Mouse (Mus musculus) embryonic facial prominence, embryonic 13.5 days (tissue): ENCODE measurements around the gene Ralgapb. TPM values are rescaled to one million over a fixed set of nuclear protein-coding genes. Genes with fewer than 3 reads are reported as not detected.
A peak's percentile ranks its signal among the peaks of the same experiment; 100 is the strongest.

ENCODE experiments used
- ATAC-seq: fragments of 200-750 bp; cut with Nextera tagmentation; 2 replicates; pipeline ENCODE4 v1.8.0; 2017; ENCODE audit warnings: low read depth; ENCODE audit not compliant: insufficient number of reproducible peaks, insufficient read depth, low FRiP score, low TSS enrichment
- H3K27ac ChIP-seq: fragments of 300-500 bp; sonication (generic); 2 replicates; pipeline ENCODE4 v1.5.1; 2015; ENCODE audit warnings: moderate library complexity, mild to moderate bottlenecking, inconsistent platforms
- H3K27me3 ChIP-seq: fragments of 300-500 bp; sonication (generic); 2 replicates; pipeline ENCODE4 v1.6.1; 2015; ENCODE audit warnings: mild to moderate bottlenecking, inconsistent platforms
- H3K36me3 ChIP-seq: fragments of 300-500 bp; sonication (generic); 2 replicates; pipeline ENCODE4 v1.6.1; 2015; ENCODE audit warnings: mild to moderate bottlenecking, inconsistent platforms
- H3K4me1 ChIP-seq: fragments of 300-500 bp; sonication (generic); 2 replicates; pipeline ENCODE4 v1.6.1; 2015; ENCODE audit warnings: inconsistent platforms
- H3K4me2 ChIP-seq: fragments of 300-500 bp; sonication (generic); 2 replicates; pipeline ENCODE4 v1.6.1; 2015; ENCODE audit warnings: moderate library complexity, mild to moderate bottlenecking, inconsistent platforms
- H3K4me3 ChIP-seq: fragments of 300-500 bp; sonication (generic); 2 replicates; pipeline ENCODE4 v1.5.1; 2015; ENCODE audit warnings: mild to moderate bottlenecking, inconsistent platforms
- H3K9ac ChIP-seq: fragments of 300-500 bp; sonication (generic); 2 replicates; pipeline ENCODE4 v1.6.1; 2015; ENCODE audit warnings: mild to moderate bottlenecking, inconsistent platforms
- H3K9me3 ChIP-seq: fragments of 300-500 bp; sonication (generic); 2 replicates; pipeline ENCODE4 v1.6.1; 2016; ENCODE audit warnings: inconsistent platforms
- WGBS: fragments of 180-500 bp; shearing (Covaris S2); methylation state at CpG from one replicate; pipeline ENCODE4 v1.1.7; 2015; ENCODE audit warnings: mixed read lengths; 5-methylcytosine and 5-hydroxymethylcytosine counted together
- polyA plus RNA-seq: library from polyadenylated mRNA; unstranded; fragments of >200 nt; fragmentation: Nextera tagmentation; extraction: Ambion mirVana; gene quantifications from 2 replicates; pipeline ENCODE4 v1.2.1, GENCODE M21; 2015

Gene Ralgapb
- polyA plus RNA-seq, 1 experiment from 2014 or later = 19.1 TPM

DNA sequence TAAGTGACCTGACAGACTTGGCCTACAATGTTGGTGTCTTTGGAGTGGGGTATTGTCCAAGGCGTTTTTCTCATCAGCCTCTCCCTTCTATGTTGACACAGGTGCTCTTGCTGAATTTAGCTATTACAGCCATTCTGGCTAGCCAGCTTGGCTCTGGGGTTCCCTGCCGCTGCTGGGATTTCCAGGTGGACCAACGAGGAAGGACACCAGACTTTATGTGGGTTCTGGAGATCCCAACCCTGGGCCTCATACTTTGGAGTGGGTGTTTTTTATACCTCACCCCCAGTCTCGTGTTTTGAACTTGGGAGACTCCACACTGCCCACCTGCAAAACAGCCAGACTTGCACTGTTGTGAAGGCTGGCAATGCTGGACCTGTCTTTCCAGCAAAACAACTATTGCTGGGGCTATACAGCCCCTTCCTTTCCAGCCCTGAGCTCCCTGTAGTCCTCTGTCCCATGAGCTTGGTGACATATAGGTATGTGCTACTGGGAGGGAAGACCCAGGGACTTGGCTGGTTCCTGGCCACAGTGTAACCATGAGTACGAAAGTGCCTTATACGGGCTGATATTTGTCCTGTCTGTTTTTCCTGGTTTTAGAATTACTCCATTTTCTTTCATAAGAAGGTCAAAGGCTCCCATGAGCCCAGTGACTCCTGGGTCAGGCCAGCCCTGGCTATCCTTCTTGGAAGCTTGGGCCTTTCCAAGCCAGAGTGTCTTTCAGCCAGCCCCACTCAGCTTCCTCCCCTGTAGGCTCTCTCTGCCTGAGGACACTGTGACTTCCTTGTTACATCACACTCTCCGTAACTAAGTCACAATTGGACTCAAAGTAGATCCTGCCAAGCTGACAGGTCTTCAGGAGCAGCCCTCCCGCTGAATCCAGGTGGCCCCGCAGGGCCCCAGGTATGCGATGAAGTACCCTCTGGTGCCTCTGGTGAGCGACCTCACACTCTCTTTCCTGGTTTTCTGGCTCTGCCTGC, 92.5 kb downstream of the Ralgapb start, which contains the start of gene Adig:
TSS of gene Adig (plus strand) at position 777 of the 977 bp plus-strand sequence.
- no peak within 1 kb of the TSS for H3K4me2 ChIP-seq
- 0 out of 2 replicates have a peak within 1 kb of the TSS, but pooled peaks have one; percentile 2 for H3K27ac ChIP-seq
- no peaks in the 10 kb centered on the region for H3K27me3 ChIP-seq
- H3K9me3 ChIP-seq = no peaks in the 10 kb centered on the region
- 73% methylated on average over 11 of the region's 11 CpGs for WGBS
- H3K4me3 ChIP-seq = no peak within 1 kb of the TSS
- peaks cover 17% of the 10 kb centered on the region for H3K36me3 ChIP-seq
- no peak for ATAC-seq
- H3K4me1 ChIP-seq = peaks cover 4% of the 10 kb centered on the region; the same call in 1 of the 2 replicates
- H3K9ac ChIP-seq = peak within 1 kb of the TSS; percentile 40; the same call in 1 of the 2 replicates

DNA sequence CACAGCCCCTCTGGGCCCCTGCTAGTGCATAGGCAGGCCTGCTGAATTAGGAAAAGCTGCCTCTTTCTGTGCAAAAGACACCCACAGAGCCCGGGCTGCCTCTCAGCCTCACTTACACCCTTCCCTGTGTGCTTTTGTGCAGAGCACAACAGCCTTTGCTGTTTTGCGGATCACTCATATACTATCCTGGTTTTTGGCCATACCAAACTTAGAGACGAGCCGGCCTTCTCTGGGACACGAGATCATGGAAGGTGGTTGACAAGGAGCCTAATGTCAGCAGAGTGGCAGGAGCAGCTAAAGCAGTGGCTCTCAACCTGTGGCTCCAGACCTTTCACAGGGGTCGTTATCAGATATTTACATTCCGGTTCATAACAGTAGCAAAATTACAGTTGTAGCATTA, 93.6 kb downstream of the Ralgapb start:
- no peak overlapping the region for H3K27ac ChIP-seq
- H3K4me2 ChIP-seq = no peak overlapping the region
- ATAC-seq = no peak
- H3K27me3 ChIP-seq = no peaks in the 10 kb centered on the region
- H3K36me3 ChIP-seq = peaks cover 8% of the 10 kb centered on the region
- H3K9ac ChIP-seq = peak overlapping the region; percentile 40; the same call in 1 of the 2 replicates
- no peak overlapping the region for H3K4me3 ChIP-seq
- H3K9me3 ChIP-seq = no peaks in the 10 kb centered on the region
- WGBS = 86% methylated on average over 7 of the region's 7 CpGs
- H3K4me1 ChIP-seq = peaks cover 4% of the 10 kb centered on the region; the same call in 1 of the 2 replicates

- no peaks in the 10 kb centered on the region for H3K9me3 ChIP-seq
- H3K27me3 ChIP-seq = no peaks in the 10 kb centered on the region
- H3K4me3 ChIP-seq = no peak overlapping the region
- H3K4me1 ChIP-seq = peaks cover 4% of the 10 kb centered on the region; the same call in 1 of the 2 replicates
- H3K36me3 ChIP-seq = peaks cover 3% of the 10 kb centered on the region; the same call in 1 of the 2 replicates
- ATAC-seq = no peak
- H3K9ac ChIP-seq = no peak overlapping the region
- no peak overlapping the region for H3K4me2 ChIP-seq
- no peak overlapping the region for H3K27ac ChIP-seq
- 59% methylated on average over 4 of the region's 4 CpGs for WGBS
Observed at GRCm38 (mm10) chr2:158503671-158504070, 94.0 kb downstream of the Ralgapb start.

GRCm38 (mm10) chr2:158506475-158506874, 96.8 kb downstream of the Ralgapb start:
- 74% methylated on average over 5 of the region's 5 CpGs for WGBS
- Histone ChIP-seq H3K9ac (no peak overlapping the region), H3K4me1 (peaks cover under 1% of the 10 kb centered on the region; the same call in 1 of the 2 replicates), H3K27me3 (no peaks in the 10 kb centered on the region), H3K27ac (no peak overlapping the region), H3K4me2 (no peak overlapping the region), H3K36me3 (no peaks in the 10 kb centered on the region), H3K4me3 (no peak overlapping the region), H3K9me3 (no peaks in the 10 kb centered on the region)
- ATAC-seq = no peak

DNA sequence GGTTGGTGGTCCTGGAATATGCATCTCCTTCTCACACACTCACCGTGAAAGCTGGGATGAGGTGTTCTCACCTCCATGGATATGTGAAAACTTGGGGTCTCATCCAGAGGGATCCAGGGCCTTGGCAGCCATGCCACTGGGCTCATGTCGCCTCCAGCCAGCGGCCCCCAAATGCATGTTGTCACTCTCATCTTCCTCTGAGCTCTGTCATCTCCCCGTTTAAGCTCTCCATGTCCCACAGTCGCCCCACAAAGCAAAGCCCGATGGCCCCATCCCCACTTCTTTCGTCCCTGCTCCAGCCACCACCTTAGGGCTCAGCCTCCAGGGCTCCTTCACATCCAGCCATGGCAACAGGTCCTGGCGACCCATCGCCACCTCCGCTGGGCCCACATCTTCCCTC, 97.4 kb downstream of the Ralgapb start:
- H3K9ac ChIP-seq = no peak overlapping the region
- ATAC-seq = no peak
- H3K9me3 ChIP-seq = no peaks in the 10 kb centered on the region
- H3K27me3 ChIP-seq = no peaks in the 10 kb centered on the region
- H3K27ac ChIP-seq = no peak overlapping the region
- no peak overlapping the region for H3K4me2 ChIP-seq
- H3K4me3 ChIP-seq = no peak overlapping the region
- 95% methylated on average over 10 of the region's 10 CpGs for WGBS
- no peaks in the 10 kb centered on the region for H3K36me3 ChIP-seq
- H3K4me1 ChIP-seq = no peaks in the 10 kb centered on the region

GRCm38 (mm10) chr2:158510665-158511064, 101.0 kb downstream of the Ralgapb start:
- Histone ChIP-seq H3K4me3 (no peak overlapping the region), H3K4me1 (no peaks in the 10 kb centered on the region), H3K4me2 (no peak overlapping the region), H3K9me3 (no peaks in the 10 kb centered on the region), H3K27ac (no peak overlapping the region), H3K9ac (no peak overlapping the region), H3K36me3 (no peaks in the 10 kb centered on the region), H3K27me3 (no peaks in the 10 kb centered on the region)
- 70% methylated on average over 6 of the region's 6 CpGs for WGBS
- no peak for ATAC-seq

- no peak within 1 kb of the TSS for H3K4me3 ChIP-seq
- H3K9me3 ChIP-seq = no peaks in the 10 kb centered on the region
- H3K36me3 ChIP-seq = no peaks in the 10 kb centered on the region
- no peaks in the 10 kb centered on the region for H3K27me3 ChIP-seq
- no peak for ATAC-seq
- WGBS = 78% methylated on average over 10 of the region's 10 CpGs
- H3K4me1 ChIP-seq = no peaks in the 10 kb centered on the region
- no peak within 1 kb of the TSS for H3K9ac ChIP-seq
- no peak within 1 kb of the TSS for H3K27ac ChIP-seq
- no peak within 1 kb of the TSS for H3K4me2 ChIP-seq
Observed at GRCm38 (mm10) chr2:158512528-158512927, 102.9 kb downstream of the Ralgapb start, which contains the start of gene Arhgap40. Gene Arhgap40, plus strand, starts transcription at chr2:158512796.

DNA sequence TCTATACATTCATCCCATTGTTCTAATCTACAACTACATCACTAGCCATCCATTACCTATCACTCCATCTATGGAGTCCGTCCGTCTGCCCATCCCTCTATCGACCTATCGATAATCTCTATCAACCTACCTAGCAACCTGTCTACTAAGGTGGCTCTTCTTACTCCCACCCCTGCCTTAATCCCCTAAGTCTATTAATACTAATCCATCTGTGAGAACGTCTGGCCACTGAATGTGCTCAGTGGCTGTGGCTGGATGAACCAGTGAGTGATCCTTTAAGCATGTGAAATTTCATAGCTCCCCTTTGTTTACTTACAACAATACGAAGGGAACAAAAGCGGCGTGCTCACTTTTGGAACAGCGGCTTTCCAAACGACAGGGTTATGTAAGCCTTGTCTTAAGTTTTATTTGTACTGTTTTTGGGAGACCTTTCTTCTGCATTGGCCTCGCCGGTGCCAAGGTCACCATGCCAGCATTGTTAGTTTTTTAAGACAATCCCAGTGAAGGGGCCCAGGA, 104.2 kb downstream of the Ralgapb start:
- H3K9me3 ChIP-seq = no peaks in the 10 kb centered on the region
- no peak overlapping the region for H3K4me2 ChIP-seq
- no peak overlapping the region for H3K27ac ChIP-seq
- H3K4me1 ChIP-seq = no peaks in the 10 kb centered on the region
- 84% methylated on average over 12 of the region's 12 CpGs for WGBS
- H3K9ac ChIP-seq = no peak overlapping the region
- ATAC-seq = no peak
- no peaks in the 10 kb centered on the region for H3K36me3 ChIP-seq
- H3K4me3 ChIP-seq = no peak overlapping the region
- H3K27me3 ChIP-seq = no peaks in the 10 kb centered on the region

DNA sequence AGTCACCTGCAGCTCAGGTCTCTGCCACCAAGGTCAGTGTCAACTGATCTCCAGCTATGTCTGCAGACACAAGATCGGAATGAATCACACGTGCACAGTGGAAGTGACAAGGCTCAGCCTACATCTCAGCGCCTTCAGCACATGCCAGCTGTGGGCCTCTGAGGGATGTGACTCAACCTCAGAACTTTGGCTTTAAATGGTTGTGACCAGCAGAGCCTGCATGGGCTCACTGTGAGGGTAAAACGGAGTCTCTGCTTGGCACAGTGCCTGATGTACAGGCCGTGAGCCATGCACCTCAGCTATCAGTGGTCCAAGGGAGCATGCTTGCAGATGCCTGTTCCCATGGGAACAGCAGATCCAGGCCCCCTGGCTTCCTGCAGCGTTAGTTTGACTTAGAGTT, 108.9 kb downstream of the Ralgapb start:
- 63% methylated on average over 6 of the region's 6 CpGs for WGBS
- H3K4me3 ChIP-seq = no peak overlapping the region
- no peak overlapping the region for H3K27ac ChIP-seq
- H3K4me2 ChIP-seq = no peak overlapping the region
- H3K36me3 ChIP-seq = no peaks in the 10 kb centered on the region
- H3K9me3 ChIP-seq = 0 out of 2 replicates have a peak, but pooled peaks cover 4% of the 10 kb centered on the region
- ATAC-seq = no peak
- H3K4me1 ChIP-seq = no peaks in the 10 kb centered on the region
- H3K9ac ChIP-seq = 0 out of 2 replicates have a peak overlapping the region, but pooled peaks have one; percentile 16
- H3K27me3 ChIP-seq = no peaks in the 10 kb centered on the region

DNA sequence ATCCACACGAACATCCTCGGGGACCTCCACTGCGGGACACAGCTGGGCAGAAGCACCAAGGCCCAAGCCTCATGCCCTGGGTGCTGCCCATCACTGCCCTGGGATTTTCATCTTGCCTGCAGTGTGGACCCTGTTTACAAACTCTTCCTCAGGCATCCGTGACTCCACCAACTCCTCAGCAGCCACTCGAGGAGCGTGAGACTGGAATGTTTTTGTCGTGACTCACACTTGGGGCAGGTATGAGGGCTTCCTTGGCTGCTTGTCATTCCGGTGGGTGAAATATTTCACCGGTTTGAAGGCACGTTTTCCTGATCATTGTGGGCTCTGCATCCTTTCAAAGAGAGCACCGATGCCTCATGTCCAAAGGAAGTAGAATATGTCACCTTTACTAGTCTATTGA, 109.4 kb downstream of the Ralgapb start:
- Histone ChIP-seq H3K27me3 (no peaks in the 10 kb centered on the region), H3K27ac (no peak overlapping the region), H3K4me1 (no peaks in the 10 kb centered on the region), H3K9me3 (0 out of 2 replicates have a peak, but pooled peaks cover 4% of the 10 kb centered on the region), H3K4me3 (no peak overlapping the region), H3K36me3 (no peaks in the 10 kb centered on the region), H3K9ac (0 out of 2 replicates have a peak overlapping the region, but pooled peaks have one; percentile 16), H3K4me2 (no peak overlapping the region)
- whole genome bisulfite sequencing = 71% methylated on average over 11 of the region's 11 CpGs
- no peak for ATAC-seq

GRCm38 (mm10) chr2:158519800-158520199, 110.2 kb downstream of the Ralgapb start:
- WGBS = 58% methylated on average over 6 of the region's 6 CpGs
- 0 out of 2 replicates have a peak, but pooled peaks cover 4% of the 10 kb centered on the region for H3K9me3 ChIP-seq
- H3K27me3 ChIP-seq = no peaks in the 10 kb centered on the region
- ATAC-seq = no peak
- H3K27ac ChIP-seq = no peak overlapping the region
- no peaks in the 10 kb centered on the region for H3K4me1 ChIP-seq
- H3K4me2 ChIP-seq = no peak overlapping the region
- no peaks in the 10 kb centered on the region for H3K36me3 ChIP-seq
- no peak overlapping the region for H3K9ac ChIP-seq
- no peak overlapping the region for H3K4me3 ChIP-seq
